Mouse (Mus musculus): ENCODE results near the gene Itm2c. TPM values are rescaled to one million over a fixed set of nuclear protein-coding genes. Genes with fewer than 3 reads are reported as not detected.

Itm2c gene
- polyA plus RNA-seq, 1 experiment from 2014 or later, result 282 TPM

DNA sequence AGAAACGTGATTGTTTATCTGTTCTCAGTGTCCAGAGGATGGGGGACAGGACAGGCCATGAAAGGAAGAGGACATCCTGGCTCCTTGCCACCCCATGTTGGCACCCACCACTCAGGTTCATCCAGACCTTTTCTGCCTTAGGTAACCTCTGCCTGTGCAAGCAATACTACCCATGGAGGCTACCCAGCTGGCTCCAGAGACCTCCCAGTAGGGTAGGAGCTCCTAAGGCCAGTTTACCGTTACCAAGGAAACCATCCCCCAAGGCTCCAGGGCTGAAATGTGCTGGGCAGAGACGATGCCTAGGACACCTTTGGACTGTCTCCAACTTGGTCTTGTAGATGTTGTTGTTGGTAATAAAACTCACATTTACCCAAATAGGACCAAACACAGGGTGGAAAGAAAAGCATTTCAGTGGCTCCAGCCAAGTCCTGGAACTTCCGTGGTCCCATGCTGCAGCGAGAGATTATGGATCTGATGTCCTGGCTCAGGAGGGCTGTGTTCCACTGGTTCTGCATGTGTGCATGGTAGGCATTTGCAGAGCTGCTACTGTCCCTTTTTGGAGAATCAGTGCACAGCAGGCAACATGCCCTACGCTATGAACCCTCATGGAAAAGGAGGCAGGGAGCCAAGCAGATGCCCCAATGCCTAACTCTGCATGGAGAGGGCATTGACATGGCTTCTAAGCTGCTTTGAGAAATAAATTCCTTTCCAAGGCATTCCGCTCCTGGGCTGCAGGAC lies 28.2 kb downstream of the Itm2c start:
- H3K4me3 ChIP-seq, result no peak overlapping the region
- WGBS, result 66% methylated on average over 7 of the region's 7 CpGs
- no peak overlapping the region for H3K27ac ChIP-seq
- no peaks in the 10 kb centered on the region for H3K36me3 ChIP-seq
- no peak overlapping the region for H3K4me2 ChIP-seq
- H3K27me3 ChIP-seq, result no peaks in the 10 kb centered on the region
- H3K9me3 ChIP-seq, result no peaks in the 10 kb centered on the region
- H3K9ac ChIP-seq, result no peak overlapping the region
- ATAC-seq (ENCODE audit: insufficient number of reproducible peaks, insufficient read depth, low FRiP score, low TSS enrichment, low read depth), result no peak
- H3K4me1 ChIP-seq, result peaks cover 3% of the 10 kb centered on the region; the same call in 1 of the 2 replicates

DNA sequence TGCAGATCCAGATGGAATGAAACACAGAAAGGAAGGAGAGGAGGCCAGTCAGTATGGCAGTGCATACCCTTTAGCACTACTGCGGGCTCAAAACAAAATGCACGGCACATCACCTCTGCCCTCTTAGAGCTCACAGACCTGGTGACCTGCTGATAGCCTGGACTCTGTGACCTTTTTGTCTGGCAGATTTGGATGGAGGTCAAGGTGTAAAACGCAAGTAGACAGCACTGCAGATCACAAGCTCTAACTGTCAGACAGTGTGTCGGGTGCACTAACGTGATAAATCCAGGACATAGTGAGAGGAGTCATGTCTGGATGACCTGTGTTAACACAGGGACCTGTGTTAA lies 28.8 kb downstream of the Itm2c start:
- WGBS, result 76% methylated on average over 5 of the region's 5 CpGs
- no peaks in the 10 kb centered on the region for H3K36me3 ChIP-seq

DNA sequence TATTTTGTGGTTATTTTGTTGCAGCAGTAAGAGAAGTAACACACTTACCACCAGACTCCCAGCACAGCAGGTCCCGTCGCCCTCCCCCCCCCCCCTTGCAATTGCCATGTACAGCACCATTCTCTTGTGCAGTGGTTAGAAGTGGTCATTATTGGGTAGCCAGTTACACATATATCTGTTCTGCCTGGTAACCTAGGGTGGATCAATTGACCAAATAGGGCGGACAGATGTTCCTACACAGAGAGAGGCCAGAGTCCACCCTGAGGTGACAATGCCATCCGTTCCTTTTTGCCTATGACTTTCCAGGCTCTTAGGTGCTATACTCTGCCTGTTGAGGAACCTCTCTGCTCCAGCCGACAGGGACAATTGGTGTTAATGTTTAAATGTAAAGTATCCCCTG lies 31.1 kb downstream of the Itm2c start:
- no peak overlapping the region for H3K4me3 ChIP-seq
- no peaks in the 10 kb centered on the region for H3K36me3 ChIP-seq
- H3K9me3 ChIP-seq, result no peaks in the 10 kb centered on the region
- H3K27ac ChIP-seq, result no peak overlapping the region
- WGBS, result 85% methylated on average over 5 of the region's 5 CpGs
- no peak for ATAC-seq (ENCODE audit: insufficient number of reproducible peaks, insufficient read depth, low FRiP score, low TSS enrichment, low read depth)
- no peaks in the 10 kb centered on the region for H3K27me3 ChIP-seq
- peaks cover 19% of the 10 kb centered on the region for H3K4me1 ChIP-seq
- no peak overlapping the region for H3K4me2 ChIP-seq
- no peak overlapping the region for H3K9ac ChIP-seq

More for the DNA sequence above, 28.8 kb downstream of the Itm2c start:
- peaks cover 5% of the 10 kb centered on the region for H3K4me1 ChIP-seq
- H3K27ac ChIP-seq, result no peak overlapping the region
- H3K9me3 ChIP-seq, result no peaks in the 10 kb centered on the region
- no peak overlapping the region for H3K9ac ChIP-seq
- H3K27me3 ChIP-seq, result no peaks in the 10 kb centered on the region
- ATAC-seq (ENCODE audit: insufficient number of reproducible peaks, insufficient read depth, low FRiP score, low TSS enrichment, low read depth), result no peak
- no peak overlapping the region for H3K4me2 ChIP-seq
- H3K4me3 ChIP-seq, result no peak overlapping the region

DNA sequence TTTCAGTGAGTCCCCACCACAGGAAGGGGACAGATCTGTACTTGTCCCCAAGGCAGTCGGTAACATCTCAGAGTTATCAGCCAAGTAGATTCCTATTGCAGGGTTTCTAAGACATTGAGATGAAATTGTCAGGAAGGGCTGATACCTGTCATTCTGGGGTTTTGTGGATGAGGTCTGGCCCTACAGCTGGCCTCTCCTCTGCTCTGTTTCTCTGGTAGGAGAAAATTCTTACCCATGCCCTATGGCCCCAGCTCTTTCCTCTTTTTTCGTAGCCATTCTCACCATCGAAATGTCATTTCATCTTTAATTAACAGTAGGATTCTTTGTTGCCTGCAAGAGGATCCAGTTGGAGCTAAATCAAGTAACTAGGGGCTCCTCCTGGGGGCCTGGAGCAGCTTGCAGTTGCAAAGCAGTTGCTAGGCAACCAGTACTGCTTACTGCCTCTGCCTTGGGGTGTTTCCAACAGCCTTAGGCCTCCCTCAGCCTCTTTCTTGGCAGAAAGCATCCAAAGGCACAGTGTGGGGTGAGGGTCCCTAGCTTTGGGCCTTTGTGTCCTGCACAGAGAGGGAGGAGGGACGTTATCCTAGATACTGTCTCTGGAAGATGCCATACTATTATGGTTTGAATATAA lies 34.1 kb downstream of the Itm2c start, which contains the start of gene 4933407L21Rik:
Gene 4933407L21Rik, plus strand, starts transcription at position 427 of the 631 bp plus-strand sequence.
- Histone ChIP-seq H3K9me3 (no peaks in the 10 kb centered on the region), H3K4me2 (no peak within 1 kb of the TSS), H3K36me3 (no peaks in the 10 kb centered on the region), H3K27me3 (no peaks in the 10 kb centered on the region), H3K4me3 (no peak within 1 kb of the TSS), H3K27ac (no peak within 1 kb of the TSS), H3K9ac (no peak within 1 kb of the TSS), H3K4me1 (peaks cover 19% of the 10 kb centered on the region)
- WGBS, result 34% methylated on average over 4 of the region's 4 CpGs
- ATAC-seq (ENCODE audit: insufficient number of reproducible peaks, insufficient read depth, low FRiP score, low TSS enrichment, low read depth), result no peak

DNA sequence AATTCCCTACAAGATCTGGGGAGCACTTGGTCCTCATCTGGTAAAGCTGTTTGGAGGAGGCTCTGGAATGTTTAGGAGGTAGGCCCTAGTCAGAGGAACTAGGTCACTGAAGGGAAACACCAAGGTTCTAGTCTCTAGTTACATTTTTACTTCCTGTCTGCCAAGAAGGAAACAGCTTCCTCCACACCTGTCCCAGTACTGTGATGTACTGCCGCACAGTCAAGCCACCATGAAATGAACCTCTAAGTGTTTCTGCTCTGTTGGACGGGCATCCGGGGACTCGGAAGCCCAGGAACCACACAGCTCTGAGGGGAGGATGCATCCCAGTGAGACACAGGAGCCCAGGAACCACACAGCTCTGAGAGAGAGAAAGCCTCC lies 34.6 kb downstream of the Itm2c start:
- Histone ChIP-seq H3K9ac (no peak overlapping the region), H3K27me3 (no peaks in the 10 kb centered on the region), H3K4me1 (peaks cover 24% of the 10 kb centered on the region), H3K4me2 (no peak overlapping the region), H3K36me3 (no peaks in the 10 kb centered on the region), H3K27ac (no peak overlapping the region), H3K9me3 (no peaks in the 10 kb centered on the region), H3K4me3 (no peak overlapping the region)
- no peak for ATAC-seq (ENCODE audit: insufficient number of reproducible peaks, insufficient read depth, low FRiP score, low TSS enrichment, low read depth)
- WGBS, result 68% methylated on average over 4 of the region's 4 CpGs

DNA sequence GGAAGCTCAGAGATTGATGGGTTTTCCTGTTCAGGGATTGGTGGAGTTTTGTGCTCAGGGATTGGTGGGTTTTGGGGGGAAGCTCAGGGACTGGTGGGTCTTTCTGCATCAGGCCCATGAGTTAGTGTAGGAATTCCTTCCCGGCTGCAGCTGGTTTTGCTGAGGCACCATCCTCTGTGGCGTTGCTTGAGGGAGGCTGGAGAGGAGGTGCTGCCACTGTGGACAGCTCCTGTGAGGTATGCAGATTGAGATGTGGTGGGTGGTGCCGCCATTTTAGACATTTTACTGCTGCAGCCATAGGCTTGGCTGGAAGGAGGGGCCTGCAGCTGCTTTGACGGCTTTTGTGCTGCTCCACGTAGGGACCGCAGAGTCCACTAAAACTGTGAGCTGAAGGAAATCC lies 35.3 kb downstream of the Itm2c start:
- Histone ChIP-seq H3K9ac (no peak overlapping the region), H3K27ac (no peak overlapping the region), H3K36me3 (no peaks in the 10 kb centered on the region), H3K4me2 (no peak overlapping the region), H3K9me3 (no peaks in the 10 kb centered on the region), H3K4me1 (peaks cover 29% of the 10 kb centered on the region), H3K27me3 (no peaks in the 10 kb centered on the region), H3K4me3 (no peak overlapping the region)
- 74% methylated on average over 6 of the region's 6 CpGs for WGBS
- no peak for ATAC-seq (ENCODE audit: insufficient number of reproducible peaks, insufficient read depth, low FRiP score, low TSS enrichment, low read depth)

DNA sequence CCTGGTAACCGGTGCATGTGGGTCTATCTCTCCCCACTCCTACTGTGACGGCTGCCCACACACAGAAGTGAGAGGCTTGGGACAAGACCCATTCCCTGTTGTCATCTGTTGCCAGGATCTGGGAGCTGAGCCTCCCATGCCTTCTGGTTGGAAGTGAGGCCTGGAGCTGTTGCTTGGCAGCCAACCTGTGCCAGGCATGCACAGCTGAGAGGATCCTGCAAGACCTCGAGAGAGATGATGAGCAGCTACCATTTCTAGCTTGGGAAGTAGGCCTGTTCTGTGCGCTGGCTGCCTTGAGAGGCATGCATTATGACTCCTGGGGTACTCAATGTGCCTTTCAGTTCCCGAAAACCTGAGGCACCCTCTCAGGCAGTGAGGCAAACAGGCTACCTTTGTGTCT lies 37.1 kb downstream of the Itm2c start:
- Histone ChIP-seq H3K4me1 (peaks cover 29% of the 10 kb centered on the region), H3K9me3 (no peaks in the 10 kb centered on the region), H3K4me3 (no peak overlapping the region), H3K27me3 (no peaks in the 10 kb centered on the region), H3K9ac (no peak overlapping the region), H3K36me3 (no peaks in the 10 kb centered on the region), H3K4me2 (no peak overlapping the region), H3K27ac (no peak overlapping the region)
- ATAC-seq (ENCODE audit: insufficient number of reproducible peaks, insufficient read depth, low FRiP score, low TSS enrichment, low read depth), result no peak
- WGBS, result 89% methylated on average over 5 of the region's 5 CpGs

DNA sequence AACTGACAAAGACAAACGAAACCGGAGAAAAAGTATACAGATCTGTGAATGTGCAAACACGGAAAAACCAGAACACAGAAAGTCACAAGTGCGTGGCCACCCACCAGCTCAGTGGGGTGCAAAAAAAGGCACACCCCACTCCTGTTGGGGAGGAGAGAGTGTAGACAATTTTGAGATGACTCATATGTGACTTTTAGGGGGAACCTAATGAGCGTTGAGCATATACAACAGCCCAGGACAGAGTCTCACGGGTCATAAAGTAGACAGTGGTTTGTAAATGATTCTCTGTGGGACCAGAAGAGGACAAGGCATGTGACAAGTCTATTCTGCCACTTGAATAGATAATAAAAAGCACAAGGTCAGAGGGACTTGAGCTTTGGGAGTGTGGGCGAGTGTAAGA lies 39.1 kb downstream of the Itm2c start:
- Histone ChIP-seq H3K9ac (no peak overlapping the region), H3K27ac (peak overlapping the region; percentile 13; the same call in 1 of the 2 replicates), H3K4me3 (0 out of 2 replicates have a peak overlapping the region, but pooled peaks have one; percentile 7), H3K36me3 (no peaks in the 10 kb centered on the region), H3K9me3 (no peaks in the 10 kb centered on the region), H3K4me1 (peaks cover 22% of the 10 kb centered on the region), H3K27me3 (no peaks in the 10 kb centered on the region), H3K4me2 (peak overlapping the region; percentile 48)
- WGBS, result 34% methylated on average over 7 of the region's 7 CpGs
- ATAC-seq (ENCODE audit: insufficient number of reproducible peaks, insufficient read depth, low FRiP score, low TSS enrichment, low read depth), result no peak

DNA sequence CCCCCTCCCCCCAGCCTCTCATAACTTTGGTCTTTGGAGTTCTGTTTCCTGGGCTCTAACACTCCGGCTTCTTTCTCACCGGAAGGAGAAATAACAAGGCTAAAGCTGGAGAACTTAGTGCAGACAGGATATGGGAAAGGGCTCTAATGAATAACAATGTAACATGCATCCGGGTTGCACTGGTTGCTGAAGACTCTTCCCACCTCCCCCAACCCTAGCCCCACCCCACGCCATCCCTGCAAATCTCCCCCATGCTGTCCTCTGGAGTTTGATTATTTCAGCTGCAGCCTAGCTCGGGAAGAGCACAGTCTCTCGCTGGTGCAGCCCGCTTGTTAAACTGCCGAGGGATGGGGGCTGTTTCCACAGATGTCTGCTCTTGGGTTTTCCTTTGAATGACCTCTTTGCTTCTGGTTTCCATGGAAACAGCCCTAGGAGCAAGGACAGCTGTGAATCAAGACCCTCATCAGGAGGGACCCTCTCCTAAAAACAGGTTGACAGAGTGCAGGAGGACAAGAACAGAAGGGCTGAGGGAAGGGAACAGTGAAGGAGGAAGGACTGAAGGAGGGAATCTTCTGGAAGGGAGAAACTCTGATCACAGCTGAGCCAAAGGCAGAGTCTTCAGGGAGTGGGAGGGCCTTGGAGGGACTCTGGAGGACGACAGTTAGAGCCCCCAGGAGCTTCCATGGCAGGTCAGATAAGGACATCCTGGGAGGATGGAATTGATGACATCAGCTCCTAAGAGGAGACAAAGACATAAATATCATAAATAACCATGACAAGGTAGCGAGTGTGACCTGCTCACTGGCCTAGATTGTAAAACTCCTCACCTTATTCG lies 39.8 kb downstream of the Itm2c start:
- H3K4me3 ChIP-seq, result 0 out of 2 replicates have a peak overlapping the region, but pooled peaks have one; percentile 7
- H3K36me3 ChIP-seq, result no peaks in the 10 kb centered on the region
- H3K27ac ChIP-seq, result peak overlapping the region; percentile 13; the same call in 1 of the 2 replicates
- 19% methylated on average over 11 of the region's 11 CpGs for WGBS
- H3K27me3 ChIP-seq, result no peaks in the 10 kb centered on the region
- peak overlapping the region; percentile 48 for H3K4me2 ChIP-seq
- ATAC-seq (ENCODE audit: insufficient number of reproducible peaks, insufficient read depth, low FRiP score, low TSS enrichment, low read depth), result no peak
- H3K4me1 ChIP-seq, result peaks cover 16% of the 10 kb centered on the region
- no peaks in the 10 kb centered on the region for H3K9me3 ChIP-seq
- H3K9ac ChIP-seq, result peak overlapping the region; percentile 44; the same call in 1 of the 2 replicates

DNA sequence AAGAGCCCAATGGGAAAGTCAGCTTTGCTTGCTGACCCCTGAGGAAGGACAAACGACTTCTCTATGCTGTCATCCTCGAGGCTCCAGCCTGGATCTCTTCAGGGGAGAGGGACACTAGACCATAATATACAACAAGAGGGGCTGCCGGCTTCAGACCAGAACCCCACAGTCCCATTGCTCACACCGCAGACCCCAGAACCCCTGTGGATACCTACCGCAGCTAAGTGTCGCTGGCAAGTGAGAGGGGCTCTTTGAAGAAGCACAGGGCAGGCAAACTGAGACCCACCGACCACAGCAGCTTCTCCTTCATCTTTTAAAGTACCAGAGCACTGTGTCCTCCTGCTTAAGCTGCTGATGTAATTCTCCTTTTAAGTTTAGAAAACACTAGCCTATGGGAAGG lies 40.5 kb downstream of the Itm2c start:
- H3K9me3 ChIP-seq, result no peaks in the 10 kb centered on the region
- no peaks in the 10 kb centered on the region for H3K27me3 ChIP-seq
- 17% methylated on average over 7 of the region's 7 CpGs for WGBS
- H3K4me2 ChIP-seq, result no peak overlapping the region
- no peak for ATAC-seq (ENCODE audit: insufficient number of reproducible peaks, insufficient read depth, low FRiP score, low TSS enrichment, low read depth)
- H3K36me3 ChIP-seq, result no peaks in the 10 kb centered on the region
- H3K27ac ChIP-seq, result no peak overlapping the region
- peaks cover 11% of the 10 kb centered on the region for H3K4me1 ChIP-seq
- no peak overlapping the region for H3K9ac ChIP-seq
- H3K4me3 ChIP-seq, result no peak overlapping the region

DNA sequence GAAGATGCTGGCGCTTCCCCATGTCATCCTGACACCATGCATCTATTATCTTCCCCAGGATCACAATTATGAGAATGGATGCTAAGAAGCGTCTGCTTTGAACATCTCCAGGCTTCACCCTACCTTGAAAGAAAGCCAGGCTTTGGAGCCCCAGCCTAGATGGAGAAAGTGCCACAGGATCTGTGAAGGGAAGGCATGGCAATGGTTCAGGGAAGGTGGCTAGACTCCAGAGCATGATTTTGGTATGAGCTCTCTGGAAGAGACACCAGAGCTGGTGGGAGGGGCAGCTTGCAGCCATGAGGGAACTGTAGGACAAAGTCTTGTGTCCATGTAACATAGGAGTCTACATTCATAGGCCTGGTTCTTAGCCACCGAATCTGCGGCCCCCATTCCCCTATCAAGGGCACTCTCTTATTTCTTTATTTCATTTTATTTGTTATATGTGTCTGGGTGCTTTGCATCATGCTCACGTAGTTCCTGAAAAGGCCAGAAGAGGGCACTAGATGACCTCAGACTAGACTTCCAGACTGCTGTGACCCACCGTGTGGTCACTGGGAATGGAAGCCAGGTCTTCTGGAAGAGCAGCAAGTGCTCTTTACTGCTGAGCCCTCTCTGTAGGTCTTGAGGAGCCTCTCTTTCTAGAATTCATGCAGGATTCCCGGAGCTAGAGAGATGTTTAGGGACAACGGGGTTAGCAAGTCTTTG lies 41.2 kb downstream of the Itm2c start:
- no peaks in the 10 kb centered on the region for H3K9me3 ChIP-seq
- H3K4me3 ChIP-seq, result no peak overlapping the region
- no peak for ATAC-seq (ENCODE audit: insufficient number of reproducible peaks, insufficient read depth, low FRiP score, low TSS enrichment, low read depth)
- WGBS, result 49% methylated on average over 8 of the region's 8 CpGs
- H3K36me3 ChIP-seq, result no peaks in the 10 kb centered on the region
- H3K27me3 ChIP-seq, result no peaks in the 10 kb centered on the region
- H3K4me1 ChIP-seq, result peaks cover 11% of the 10 kb centered on the region
- no peak overlapping the region for H3K4me2 ChIP-seq
- H3K9ac ChIP-seq, result no peak overlapping the region
- no peak overlapping the region for H3K27ac ChIP-seq

Data from embryonic facial prominence, embryonic 13.5 days (tissue).